ENCODE assay signal across 16 mouse cellular contexts in the genomic region with DNA sequence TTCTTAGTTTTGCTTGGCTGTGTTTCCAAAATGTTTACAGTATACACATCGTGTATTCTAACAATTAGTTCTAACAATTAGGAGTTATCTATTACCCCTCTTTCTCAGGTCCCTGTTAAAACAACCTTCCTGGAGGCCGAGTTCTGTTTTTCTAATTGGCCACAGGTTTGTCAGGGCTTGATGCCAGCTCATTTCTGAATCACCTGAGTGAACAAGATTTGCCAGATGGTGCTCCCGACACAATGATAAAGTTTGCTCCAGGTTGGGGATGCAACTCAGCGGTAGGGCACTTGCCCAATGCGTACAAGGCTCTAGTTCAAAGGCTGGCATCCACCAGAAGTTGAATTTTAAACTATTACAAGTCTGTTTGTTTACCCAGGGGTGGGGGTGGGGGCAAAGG. TPM values are rescaled to one million over a fixed set of nuclear protein-coding genes. Genes with fewer than 3 reads are reported as not detected.
DNase-seq lines count a peak whose midpoint lies in the region; ATAC-seq lines count a peak whose summit lies in the region.
"Had no signal": no experiment of that assay in that cellular context is flagged by ENCODE, and none has a peak within 500 bp of the region (broad histone marks: within the 10 kb centered on the region; RNA-seq: fewer than 3 reads in every experiment).

No protein-coding gene starts in this region.

- ATAC-seq in cerebellum, adult (ENCODE audit: insufficient number of reproducible peaks, low FRiP score, low TSS enrichment): no peak
- ATAC-seq: hindbrain, embryonic 16.5 days had no signal

- DNase-seq in cerebellum, adult 11 months: peak; percentile 29
- peak; percentile 59 for DNase-seq in brain, adult 2 months (ENCODE audit: low read depth, low spot score)
- peak; percentile 62 for DNase-seq in cerebellum, adult 9-10 months
- peak; percentile 60 to 76 for DNase-seq in cerebellum, postnatal 25 days
- DNase-seq in ovary, postnatal 36 days (ENCODE audit: low spot score): no peak
- no peak for DNase-seq in left cerebral cortex, postnatal 36 days (ENCODE audit: low spot score in 2 of 2)
- DNase-seq in spleen, postnatal 36 days (ENCODE audit: low spot score in 2 of 2): no peak
- DNase-seq: adrenal gland, postnatal 10 days; gastrocnemius, postnatal 10 days; heart, postnatal 36 days; kidney, adult 11 months; kidney, adult 9 months had no signal

- intact Hi-C loops in left cerebral cortex, postnatal 36 days (cut with DNase I): no loop called here

RNA-seq across cellular contexts. Expression of gene Fezf2, which starts 57.2 kb away (rescaled TPM):
- total RNA-seq in left cerebral cortex, postnatal 36 days (2021): 10 to 100 TPM; 24.9 to 33.5 TPM
- total RNA-seq: adrenal gland, postnatal 10 days; common myeloid progenitor, adult 5-6 weeks; gastrocnemius, postnatal 10 days; heart, postnatal 36 days; MEL had no signal

Comparison
In these comparisons a context has a peak if more than half of its experiments do, and no peak if none do; other contexts are left out.
1. DNase-seq: peak in cerebellum, adult 11 months (single experiment), brain, adult 2 months (single experiment), cerebellum, adult 9-10 months (single experiment) and cerebellum, postnatal 25 days (2 of 2); none in ovary, postnatal 36 days (single experiment), left cerebral cortex, postnatal 36 days (0 of 2) and spleen, postnatal 36 days (0 of 2).